Mouse (Mus musculus) frontal cortex, adult (tissue): ENCODE results near the gene Agbl2.

Source experiments
- ATAC-seq: cut with Nextera tagmentation; 2 replicates; pipeline ENCODE4 v1.9.2; 2017; ENCODE audit warnings: mild to moderate bottlenecking, moderate library complexity, mixed read lengths; ENCODE audit not compliant: low TSS enrichment

Gene Agbl2

DNA sequence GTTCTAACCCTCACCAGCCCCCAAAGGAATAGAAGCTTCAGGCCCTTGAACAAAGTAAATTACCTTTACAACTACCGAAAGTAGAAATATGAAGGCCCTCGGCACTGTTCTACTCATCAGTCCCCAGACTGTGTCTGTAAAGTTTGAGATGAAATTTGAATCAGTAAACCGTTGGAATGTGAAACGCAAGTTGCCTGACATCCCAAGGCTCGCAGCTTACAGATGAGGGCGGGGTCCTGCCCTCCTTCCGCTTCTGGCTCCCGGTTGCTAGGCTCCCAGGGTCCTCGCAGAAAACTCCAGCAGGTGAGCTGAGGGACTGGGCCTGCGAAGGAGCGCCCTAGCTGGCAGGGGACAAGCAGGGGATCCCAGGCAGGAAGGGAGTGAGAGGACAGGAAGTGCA lies at the start of gene Agbl2:
Agbl2 (plus strand) TSS at position 270 of the 400 bp plus-strand sequence.
- ATAC-seq = no peak

DNA sequence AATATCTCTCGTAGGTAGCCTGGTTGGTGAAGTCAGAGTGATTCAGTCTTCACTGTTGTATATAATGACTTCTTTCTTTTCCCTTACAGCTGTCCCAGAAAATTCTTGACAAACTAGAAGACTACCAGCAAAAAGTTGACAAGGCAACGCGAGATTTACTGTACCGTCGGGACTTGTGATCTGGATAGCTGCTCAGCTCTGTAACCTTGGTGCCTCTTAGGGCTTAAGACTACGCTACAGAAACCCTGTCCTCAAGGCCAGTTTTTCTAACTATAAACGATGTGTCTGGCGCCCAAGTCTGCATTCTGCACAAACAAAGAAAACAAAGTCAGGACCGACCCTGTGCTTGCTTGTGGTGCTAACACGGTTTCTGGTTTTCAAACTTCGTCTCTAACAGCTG lies 47.2 kb upstream of the Agbl2 start:
- ATAC-seq = no peak

DNA sequence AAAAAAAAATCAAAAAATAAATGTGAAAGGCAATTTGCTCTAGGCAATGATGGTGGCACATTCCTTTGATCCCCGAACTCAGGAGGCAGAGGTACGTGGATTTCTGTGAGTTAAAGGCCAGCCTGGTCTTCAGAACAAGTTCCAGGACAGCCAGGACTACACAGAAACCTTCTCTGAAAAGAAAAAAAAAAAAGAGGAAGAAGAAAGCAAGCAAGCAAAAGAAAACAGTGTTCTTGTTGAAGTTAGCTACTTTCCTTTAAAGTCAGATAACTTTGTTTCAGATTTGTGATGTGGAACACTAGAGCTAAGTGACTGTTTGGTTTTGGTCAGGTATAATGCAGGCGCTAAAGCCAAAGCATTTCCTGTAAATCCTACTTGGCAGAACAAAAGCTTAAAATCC lies 43.7 kb upstream of the Agbl2 start:
- no peak for ATAC-seq

DNA sequence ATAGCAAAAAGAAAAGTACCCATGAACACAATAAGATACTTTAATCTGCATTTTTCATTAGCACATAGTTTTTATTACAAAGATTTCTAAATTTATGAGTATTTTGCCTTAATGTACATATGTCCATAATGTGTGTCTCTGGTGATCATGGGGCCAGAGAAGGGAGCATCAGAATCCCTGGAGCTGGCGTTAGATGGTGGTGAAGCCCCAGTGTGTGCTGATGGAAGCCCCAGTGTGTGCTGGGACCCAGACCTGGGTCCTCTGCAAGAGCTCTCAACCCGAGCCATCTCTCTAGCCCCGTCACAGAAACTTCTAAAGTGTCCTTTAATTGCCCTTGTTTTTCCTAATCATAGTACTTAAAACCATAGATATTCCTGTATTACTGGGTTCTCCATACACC lies 43.2 kb upstream of the Agbl2 start:
- no peak for ATAC-seq

DNA sequence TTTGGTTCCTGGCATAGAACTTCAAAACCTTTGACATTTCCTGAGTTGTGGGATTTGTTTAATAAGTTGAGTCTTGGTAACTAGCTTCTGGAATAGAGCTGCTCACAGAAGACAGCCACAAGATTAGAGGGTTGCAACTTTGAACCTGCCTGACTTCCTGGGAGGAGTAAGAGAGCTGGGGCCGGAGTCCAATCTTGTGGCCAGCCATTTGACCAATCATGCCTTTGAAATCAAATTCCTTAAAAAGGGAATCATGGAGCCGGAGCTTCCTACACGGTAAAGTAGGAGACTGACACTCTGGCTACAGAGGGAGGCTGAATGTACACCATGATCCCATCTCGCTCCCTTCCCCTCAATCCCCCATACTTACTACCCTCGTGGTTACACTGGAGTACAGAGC lies 42.6 kb upstream of the Agbl2 start:
- no peak for ATAC-seq

DNA sequence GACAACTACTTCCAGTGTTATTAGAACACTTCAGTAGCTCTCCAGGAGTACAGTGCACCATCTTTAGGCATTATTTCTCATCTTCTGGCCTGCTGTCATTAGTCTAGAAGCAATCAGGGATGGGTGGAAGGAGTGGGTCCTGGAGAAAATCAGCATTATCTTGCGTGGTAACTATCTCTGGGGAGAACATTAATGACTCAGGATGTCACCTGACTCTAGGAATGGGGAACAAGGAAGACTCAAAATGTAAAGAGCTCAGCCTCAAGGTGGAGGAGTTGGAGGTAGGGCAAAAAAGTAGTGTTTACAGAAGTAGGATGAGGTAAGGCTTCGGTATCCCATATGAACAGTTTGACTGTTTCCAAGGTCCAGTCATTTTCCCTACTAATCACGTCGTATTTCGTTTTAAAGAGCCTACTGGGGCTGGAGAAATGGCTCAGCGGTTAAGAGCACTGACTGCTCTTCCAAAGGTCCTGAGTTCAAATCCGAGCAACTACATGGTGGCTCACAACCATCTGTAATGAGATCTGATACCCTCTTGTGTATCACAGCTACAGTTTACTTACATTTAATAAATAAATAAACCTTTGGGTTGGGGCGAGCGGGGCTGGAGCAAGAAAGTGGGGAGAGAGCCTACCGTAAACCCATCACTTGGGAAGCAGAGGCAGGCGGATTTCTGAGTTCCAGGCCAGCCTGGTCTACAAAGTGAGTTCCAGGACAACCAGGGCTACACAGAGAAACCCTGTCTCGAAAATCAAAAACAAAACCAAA lies 38.1 kb upstream of the Agbl2 start:
- ATAC-seq = no peak

DNA sequence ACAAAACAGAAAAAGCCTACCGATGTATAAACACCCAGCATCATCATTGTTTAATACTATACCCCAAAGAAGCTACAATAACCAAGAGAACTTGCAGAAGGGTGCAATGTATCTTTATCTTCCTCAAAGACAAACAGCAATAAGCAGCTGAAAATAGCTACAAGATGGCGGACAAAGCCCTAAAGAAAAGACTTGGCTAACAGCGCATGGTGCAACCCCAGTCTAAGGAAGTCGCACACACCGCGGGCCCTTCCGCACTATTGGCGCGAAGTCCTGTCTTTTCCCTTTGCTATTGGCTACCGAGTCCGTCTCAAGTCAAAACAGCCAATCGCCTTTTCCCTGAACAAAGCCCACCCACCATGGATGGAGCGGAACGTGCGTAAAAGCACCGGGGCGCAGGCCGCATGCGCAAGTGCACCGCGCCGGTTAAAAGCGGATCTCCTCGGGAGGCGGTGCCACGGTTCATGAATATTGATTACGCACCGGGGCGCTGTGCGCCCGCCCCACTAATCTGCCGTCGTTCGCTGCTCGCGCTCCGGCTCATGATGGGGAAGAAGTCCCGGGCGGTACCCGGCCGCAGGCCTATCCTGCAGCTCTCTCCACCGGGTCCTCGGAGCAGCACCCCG lies 37.4 kb upstream of the Agbl2 start, which contains the start of gene Fnbp4:
Fnbp4 (plus strand) TSS at position 318 of the 626 bp plus-strand sequence.
- peak; percentile 99 for ATAC-seq

DNA sequence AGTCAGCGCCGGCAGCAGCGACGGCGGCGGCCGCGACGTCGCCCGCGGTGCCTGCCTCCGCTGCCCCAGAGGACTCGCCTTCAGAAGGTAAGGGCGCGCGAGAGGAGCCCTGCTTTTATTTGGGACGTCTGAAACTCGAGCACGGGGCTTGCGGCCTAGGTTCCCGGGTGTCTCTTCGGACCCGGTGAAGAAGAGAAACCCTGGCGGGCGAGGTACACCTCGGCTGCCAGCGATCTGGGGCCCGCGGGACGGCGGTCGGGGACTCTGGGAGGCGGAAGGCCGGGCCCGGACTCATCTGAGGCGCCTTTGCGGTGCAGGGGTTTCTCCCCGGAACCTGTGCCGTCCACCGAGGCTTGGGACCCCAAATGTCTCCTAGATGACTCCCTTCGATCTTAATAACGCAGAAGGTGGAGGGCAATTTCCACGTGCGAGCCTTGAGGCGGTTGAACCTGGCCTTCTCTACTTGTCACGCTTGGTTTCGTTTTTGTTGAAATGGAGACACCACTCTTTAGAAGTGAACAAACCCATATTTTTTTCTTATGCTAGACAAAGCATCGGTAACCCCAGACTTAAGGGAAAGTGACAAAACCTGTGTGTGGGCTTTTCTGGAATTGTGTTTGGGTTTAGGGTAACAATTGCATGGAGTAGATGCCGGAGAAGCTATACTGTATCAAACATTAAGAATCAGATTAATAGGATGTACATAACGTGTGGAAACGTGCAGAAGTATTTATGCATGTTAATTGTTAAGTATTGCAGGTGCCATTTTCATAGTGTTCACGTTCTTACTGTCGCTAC lies 36.6 kb upstream of the Agbl2 start:
- ATAC-seq = peak; percentile 40; the same call in 1 of the 2 replicates

DNA sequence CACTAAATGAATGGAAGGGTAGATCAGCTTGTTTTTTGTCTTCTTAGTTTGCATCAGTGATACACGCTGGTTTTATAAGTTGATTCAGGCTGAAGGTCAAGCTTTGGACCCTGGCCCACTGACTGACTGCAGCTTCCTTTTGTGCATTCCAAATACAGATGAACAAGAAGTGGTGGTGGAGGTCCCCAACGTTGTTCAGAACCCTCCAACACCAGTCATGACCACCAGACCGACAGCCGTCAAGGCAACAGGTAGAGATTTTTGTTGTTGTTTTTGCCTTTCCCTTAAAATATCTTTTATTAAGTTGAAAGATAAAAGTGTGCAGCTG lies 36.0 kb upstream of the Agbl2 start:
- ATAC-seq = no peak

DNA sequence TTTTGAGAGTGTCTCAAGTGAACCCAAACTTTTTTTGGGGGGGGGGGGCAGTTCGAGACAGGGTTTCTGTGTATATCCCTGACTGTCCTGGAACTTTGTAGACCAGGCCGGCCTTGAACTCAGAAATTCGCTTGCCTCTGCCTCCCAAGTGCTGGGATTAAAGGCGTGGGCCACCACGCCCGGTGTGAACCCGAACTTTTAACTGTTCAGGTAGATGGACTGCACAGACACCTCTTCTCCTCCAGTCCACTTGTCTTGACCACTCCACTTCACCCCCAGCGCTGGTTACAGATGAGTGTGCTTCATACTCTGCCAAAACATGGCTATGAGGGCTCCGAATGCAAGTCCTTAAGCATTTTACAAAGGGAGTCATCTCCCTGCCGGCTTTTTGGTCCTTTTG lies 35.4 kb upstream of the Agbl2 start:
- ATAC-seq = no peak

DNA sequence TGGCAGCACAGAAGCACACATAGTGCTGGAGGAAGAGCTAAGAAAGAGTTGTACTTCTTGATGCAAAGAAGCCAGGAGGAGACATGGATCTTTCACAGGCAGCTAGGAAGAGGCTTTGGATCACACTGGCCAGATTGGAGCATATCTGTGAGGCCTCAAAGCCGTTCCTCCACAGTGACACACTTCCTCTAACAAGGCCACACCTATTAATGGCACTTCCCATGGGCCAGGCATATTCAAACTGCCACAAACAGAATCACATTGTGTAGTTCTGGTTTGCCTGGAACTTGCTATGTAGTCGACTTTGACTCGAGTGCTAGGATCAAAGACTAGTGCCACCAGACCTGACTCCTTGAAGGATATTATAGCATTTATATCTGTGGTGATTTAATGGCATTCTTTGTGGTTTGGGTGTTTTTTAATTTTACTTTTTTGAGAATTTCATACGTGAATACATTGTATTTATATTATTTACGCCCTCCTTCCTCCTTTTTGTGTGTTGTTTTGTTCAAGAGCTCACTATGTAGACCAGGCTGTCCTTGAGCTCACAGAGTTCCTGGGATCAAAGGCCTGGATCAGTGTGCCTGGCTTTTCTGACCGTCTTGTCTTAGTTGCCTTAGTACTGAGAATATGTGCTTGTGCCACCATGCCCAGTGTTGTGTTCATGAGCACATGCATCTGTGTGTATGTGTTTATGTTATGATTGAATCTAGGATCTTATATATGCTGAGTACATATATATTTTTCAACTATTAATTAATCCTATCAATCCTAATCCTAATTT lies 32.7 kb upstream of the Agbl2 start:
- no peak for ATAC-seq

DNA sequence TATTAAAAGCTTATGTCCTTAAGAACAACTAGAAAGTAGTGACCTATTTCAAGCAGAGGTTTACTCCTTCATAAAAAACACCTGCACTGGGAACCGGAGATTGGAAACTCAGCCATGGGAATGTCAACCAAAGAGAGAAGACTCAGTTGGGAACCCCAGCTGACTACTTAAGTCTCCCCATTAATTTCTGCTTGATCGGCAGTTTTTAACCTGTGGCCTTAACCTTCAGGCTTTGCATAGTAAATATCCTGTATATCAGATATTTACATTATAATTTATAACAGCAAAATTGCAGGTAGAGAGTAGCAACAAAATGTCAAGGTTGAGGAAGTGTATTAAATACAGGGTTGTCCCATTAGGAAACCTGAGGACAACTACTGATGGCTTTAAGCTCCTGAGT lies 29.0 kb upstream of the Agbl2 start:
- ATAC-seq = no peak

DNA sequence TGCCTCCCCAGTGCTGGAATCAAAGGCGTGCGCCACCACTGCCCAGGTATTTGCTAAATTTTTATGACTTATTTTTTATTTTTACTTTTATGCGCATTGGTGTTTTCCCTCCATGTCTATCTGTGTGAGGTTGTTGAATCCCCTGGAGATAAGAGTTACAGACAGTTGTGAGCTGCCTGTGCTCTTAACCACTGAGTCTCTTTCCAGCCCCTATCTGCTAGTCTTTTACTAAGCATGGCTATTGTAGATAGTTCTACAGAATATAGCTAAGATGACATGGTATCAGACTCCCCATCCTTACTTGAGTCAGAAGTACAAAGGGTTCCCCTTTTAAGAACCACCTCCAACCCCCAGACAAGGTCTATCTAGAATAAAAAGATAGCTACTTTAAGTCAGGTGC lies 28.3 kb upstream of the Agbl2 start:
- no peak for ATAC-seq

DNA sequence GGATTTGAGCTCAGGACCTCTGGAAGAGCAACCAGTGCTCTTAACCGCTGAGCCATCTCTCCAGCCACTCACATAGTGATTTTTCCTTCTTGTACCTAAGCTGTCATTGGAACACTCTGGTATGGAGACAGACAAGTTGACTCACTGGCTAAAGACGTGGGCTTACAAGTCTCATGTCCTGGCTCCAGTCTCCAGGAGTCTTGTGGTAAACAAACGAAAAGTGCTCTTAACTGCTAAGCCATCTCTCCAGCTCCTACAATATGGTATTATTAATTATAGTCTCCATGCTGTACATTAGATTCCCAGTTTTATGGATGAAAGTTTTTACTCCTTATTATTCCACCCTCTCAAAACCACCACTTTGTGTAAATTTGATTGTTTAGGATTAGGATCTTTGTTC lies 17.4 kb upstream of the Agbl2 start:
- ATAC-seq = no peak

DNA sequence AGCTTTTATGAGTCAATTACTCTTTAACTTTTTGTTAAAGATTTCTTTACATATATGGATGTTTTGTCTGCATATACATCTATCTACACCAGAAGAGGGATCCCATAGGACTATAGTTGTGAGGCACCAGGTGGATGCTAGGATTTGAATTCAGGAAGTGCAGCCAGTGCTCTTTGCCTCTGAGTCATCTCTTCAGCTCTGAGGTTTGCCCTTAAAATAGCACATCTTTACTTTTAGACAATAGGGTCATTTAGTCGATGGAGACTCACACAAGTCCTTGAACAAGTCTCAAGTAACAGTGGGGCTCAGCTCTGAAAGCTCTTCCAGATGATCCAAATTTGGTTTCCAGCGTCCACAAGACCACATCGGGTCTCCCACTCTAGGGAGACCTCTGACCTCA lies 1.2 kb upstream of the Agbl2 start:
- ATAC-seq = no peak

DNA sequence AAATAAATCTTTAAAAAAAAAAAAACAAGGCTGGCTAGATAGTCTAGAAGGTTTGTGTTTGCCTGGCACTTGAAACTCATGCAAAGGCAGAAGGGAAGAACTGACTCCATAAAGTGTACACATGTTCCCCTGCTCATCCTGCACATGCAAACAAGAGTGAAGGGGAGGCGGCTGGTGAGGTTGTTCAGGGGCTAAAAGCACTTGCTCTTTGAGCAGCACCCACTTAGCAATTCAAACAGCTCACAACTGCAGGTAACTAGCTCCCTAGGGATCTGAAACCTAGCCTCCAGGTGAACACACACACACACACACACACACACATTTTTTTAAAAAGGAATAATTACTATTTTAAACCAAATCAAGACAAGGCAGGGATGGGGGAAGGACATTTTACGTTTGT lies 589 bp upstream of the Agbl2 start:
- ATAC-seq = no peak

DNA sequence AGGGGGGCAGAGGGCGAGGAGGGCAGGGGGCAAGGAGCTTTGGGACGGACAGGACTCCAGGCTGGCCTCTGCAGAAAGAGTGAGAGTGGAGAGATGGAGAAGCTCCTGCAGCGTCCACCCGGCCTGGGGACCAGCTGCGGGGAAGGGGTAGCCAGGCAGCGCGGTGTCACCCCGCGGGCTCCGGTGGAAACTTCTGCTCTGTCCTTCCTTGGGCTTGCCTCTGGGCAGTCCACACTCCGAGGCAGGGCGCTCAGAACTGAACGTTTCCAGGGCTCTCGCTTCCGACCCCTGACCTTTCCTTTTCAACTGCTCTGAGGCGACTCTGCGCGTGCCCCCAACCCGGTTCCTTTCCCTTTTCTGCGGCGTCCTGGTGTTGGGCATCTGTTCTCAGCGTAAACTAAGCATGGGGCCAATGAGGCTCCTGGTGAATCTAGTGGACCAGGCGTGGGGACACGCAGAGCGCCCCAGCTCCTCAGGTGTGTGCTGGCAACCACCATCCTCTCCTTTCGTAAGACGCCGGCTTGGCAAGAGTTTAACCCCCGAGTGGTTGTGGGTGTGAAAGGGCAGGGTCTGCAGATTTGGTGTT lies 467 bp downstream of the Agbl2 start:
- peak; percentile 50; the same call in 1 of the 2 replicates for ATAC-seq

DNA sequence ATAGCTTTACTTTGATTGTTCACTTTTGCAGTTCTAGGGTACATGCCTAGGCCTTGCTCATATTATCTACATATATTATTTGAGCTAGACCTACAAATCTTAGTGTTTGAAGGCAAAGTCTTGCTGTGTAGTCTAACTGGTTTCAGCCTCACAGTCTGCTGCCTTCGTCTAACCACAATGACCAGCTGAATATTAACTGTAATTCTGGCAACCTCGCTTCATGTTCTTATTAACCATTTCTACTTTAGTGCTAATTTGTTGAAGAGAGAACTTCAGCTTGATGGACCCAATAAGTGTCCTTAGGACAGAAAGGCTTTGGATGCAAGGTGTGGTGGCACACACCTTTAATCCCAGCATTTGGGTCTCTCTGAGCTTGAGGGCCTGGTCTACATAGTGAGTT lies 5.6 kb downstream of the Agbl2 start:
- no peak for ATAC-seq

DNA sequence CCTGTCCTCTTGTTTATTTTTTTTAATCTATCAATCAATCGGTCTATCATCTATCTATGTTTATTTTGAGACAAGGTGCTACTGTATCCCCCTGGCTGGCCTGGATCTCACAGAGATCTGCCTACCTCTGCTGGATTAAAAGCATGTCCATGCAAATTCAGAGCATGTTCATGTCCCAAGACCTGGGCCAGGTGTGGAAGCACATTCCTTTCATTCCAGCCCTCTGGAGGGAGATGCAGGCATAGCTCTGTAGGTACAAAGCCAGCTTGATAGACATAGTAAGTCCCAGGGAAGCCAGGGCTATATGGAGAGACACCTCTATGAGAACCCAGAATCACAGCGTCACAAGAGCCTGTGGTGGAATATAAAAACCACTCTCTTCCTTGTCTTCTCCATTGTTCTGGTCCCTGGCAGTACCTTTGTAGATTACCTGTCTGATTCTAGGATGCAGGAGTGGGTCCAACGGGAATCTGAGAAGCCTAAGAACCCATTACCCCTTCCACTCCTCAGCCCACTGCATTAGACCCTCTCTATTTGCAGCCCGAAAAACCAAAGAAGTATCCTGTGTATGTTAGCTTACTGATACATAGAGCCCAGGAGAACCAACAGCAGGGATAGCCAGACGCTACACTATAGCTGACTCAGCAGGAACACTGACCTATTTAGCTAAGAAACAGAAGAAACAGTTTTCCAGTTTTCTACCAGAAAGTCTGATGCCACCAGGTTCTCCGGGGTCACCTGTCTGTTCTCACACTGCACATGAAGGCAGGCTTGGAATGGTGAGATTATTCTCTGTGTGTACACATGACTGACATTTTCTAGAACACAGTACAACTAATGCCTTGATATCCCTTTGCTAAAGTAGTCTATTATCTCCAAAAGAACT lies 26.0 kb downstream of the Agbl2 start:
- ATAC-seq = peak; percentile 33; the same call in 1 of the 2 replicates

DNA sequence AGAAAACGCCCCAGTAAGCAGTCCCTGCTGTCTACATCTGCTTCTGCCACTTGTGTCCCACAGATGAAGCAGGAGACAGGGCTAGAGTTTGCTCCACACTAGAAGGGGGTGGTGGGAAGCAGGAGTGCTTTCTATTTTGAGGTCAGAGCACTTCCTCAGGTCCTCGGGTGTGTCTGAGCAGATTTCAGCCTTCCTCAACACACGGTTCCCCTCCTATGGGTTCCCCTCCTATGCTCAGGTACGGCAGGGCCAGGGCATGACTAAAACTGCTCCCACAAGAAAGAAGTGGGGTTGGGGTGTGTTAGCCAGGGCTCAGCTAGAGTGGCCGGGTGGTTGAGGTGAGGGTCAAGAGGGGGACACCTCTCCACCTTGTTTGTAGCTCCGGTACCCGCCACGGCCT lies 28.2 kb downstream of the Agbl2 start:
- ATAC-seq = no peak

DNA sequence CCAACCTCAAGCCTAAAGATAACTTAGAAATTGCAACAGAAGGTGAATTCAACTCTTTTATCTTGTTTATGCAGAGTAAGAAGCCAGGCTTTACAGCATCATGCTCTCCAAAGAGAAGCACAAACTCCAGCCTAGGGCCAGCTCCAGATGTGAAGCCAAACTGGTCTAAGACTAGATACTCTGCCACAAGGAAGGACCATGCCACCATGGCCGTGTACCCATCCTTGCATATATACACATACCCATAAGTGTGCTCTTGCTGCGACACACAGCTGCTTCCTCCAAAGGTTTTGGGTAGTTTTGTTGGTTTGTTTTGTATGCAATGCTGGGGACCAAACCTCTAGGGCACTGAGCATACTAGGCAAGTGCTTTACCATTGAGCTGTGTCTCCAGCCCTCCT lies 32.7 kb downstream of the Agbl2 start:
- no peak for ATAC-seq
